Mouse (Mus musculus) urinary bladder, postnatal 4 days (tissue): ENCODE results near the gene Kansl2.

Experiments
- DNase-seq, 2 experiments: peaks; one replicate each; pipeline ENCODE4 v3.0.0; 2021 to 2022; ENCODE audit warnings: low spot score in 2 of 2

Kansl2 gene

GRCm38 (mm10) chr15:98504514-98504913, 29.6 kb downstream of the Kansl2 start:
- DNase-seq = peak; percentile 32 to 79

GRCm38 (mm10) chr15:98503317-98503716, 30.7 kb downstream of the Kansl2 start:
- DNase-seq = no peak

GRCm38 (mm10) chr15:98497631-98498030, 36.4 kb downstream of the Kansl2 start:
- DNase-seq = no peak

GRCm38 (mm10) chr15:98492102-98492501, 42.0 kb downstream of the Kansl2 start, which contains the start of gene Olfr279:
Gene Olfr279 (plus strand): TSS chr15:98492402.
- no peak for DNase-seq

GRCm38 (mm10) chr15:98491332-98491731, 42.7 kb downstream of the Kansl2 start:
- no peak for DNase-seq

GRCm38 (mm10) chr15:98486433-98487021, 47.5 kb downstream of the Kansl2 start:
- no peak for DNase-seq

- DNase-seq = peak in 1 of 2 experiments; percentile 31
Measured at GRCm38 (mm10) chr15:98483907-98484886, 49.9 kb downstream of the Kansl2 start.

GRCm38 (mm10) chr15:98482701-98483100, 51.4 kb downstream of the Kansl2 start, which contains the start of gene Lalba:
Gene Lalba (minus strand): TSS chr15:98482721.
- DNase-seq = no peak

GRCm38 (mm10) chr15:98479568-98480102, 54.4 kb downstream of the Kansl2 start:
- no peak for DNase-seq

GRCm38 (mm10) chr15:98476281-98476680, 57.8 kb downstream of the Kansl2 start:
- DNase-seq = no peak

- no peak for DNase-seq
Measured at GRCm38 (mm10) chr15:98475382-98475781, 58.7 kb downstream of the Kansl2 start.

- DNase-seq = no peak
Measured at GRCm38 (mm10) chr15:98474958-98475357, 59.1 kb downstream of the Kansl2 start.

- DNase-seq = no peak
Measured at GRCm38 (mm10) chr15:98471539-98471938, 62.5 kb downstream of the Kansl2 start.

GRCm38 (mm10) chr15:98469596-98469995, 64.5 kb downstream of the Kansl2 start, which contains the start of gene OR5BS1P:
Gene OR5BS1P (plus strand): TSS chr15:98469896.
- DNase-seq = no peak
